Mouse (Mus musculus) c-Kit-negative CD71-positive TER-119-positive erythroid progenitor cells, embryonic 14.5 days (primary cell): ENCODE results near the gene Ddc.
A peak's percentile ranks its signal among the peaks of the same experiment; 100 is the strongest.

Experiments
- DNase-seq: peaks from one replicate; pipeline ENCODE4 v3.0.0-alpha.2; 2013; ENCODE audit warnings: low read depth, low spot score

Ddc gene

DNA sequence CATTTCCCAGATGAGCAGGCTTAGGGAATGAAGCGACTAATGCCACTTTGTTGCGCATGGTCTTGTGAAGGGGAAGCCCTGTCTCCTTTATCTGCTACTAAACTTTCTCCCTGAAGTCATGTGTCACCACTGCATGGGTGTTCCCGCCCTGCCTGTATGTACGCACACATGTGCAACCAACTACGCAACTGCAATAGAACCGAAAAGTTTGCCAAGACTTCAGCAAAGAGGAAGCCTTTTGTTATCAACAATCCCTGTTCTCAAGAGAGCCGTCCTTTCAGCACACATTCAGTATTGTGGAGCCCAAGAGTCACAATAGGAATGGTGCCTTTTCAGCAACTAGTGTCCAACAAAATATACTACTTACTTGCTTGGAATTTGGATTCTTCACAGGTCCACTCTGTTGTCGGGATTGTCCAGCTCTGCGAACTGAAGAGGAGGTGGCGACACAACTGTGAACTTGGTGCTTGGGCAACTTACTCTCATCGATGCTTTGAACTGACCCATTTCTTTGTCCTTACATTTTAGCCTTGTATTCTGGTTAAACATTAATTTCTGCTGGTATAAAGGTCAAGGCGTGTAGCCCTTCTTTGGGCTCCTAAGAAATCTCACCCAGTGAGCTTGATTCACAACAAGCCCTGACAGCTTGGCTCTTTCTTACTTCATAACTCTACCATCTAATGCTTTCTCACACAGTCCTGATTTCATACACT is at the start of gene Ddc:
TSS of gene Ddc (minus strand) at position 500 of the 713 bp plus-strand sequence.
- DNase-seq: no peak

DNA sequence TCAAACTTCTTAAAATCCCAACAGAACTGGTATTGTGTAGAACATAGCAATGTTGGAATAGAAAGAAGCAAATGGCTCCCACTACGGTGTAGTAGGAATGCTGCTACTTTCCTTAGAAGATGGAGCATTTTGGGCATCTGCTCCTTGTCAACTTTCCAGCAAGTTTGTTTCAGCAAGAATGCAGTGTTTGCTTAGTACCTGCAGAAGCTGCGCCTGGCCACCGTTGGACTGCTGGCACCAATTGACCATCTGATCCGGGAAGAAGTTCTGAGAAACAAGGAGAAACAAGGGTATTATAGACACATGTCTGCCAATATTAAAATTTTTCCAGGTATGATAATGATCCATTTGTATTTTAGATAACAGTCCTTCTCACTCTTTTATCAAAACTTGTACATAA is 47.8 kb upstream of the Ddc start:
- no peak for DNase-seq

DNA sequence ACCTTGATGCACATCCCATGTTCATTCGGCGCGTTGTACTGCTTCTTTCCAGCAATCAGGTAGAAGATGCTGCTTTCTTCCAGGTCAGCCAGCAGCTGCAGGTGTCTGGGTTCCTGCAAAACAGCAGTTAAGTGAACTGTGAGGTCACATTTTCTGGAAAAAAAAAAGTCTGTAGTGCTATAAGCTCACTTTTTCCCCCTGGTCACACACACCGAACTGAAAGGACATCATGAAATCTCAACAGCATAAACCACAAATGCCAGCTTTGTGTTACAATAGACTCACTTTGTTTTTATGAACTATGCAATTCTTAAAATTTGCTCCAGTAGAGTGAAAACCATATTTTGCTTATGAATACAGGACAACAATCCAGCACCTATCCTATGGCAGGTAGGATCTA is 46.9 kb upstream of the Ddc start:
- DNase-seq: no peak

DNA sequence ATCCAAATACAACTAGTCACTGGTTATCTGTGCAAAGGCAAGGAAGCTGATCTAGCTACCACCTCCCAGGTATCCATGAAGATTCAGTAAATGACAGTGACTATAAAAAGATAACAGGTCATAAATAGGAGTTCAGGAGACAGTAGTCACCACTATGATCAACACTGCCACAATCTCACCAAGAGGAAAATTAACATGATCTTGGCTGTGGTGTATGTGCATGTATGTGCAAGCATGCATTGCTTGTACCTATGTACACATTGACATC is 46.1 kb upstream of the Ddc start:
- DNase-seq: no peak

DNA sequence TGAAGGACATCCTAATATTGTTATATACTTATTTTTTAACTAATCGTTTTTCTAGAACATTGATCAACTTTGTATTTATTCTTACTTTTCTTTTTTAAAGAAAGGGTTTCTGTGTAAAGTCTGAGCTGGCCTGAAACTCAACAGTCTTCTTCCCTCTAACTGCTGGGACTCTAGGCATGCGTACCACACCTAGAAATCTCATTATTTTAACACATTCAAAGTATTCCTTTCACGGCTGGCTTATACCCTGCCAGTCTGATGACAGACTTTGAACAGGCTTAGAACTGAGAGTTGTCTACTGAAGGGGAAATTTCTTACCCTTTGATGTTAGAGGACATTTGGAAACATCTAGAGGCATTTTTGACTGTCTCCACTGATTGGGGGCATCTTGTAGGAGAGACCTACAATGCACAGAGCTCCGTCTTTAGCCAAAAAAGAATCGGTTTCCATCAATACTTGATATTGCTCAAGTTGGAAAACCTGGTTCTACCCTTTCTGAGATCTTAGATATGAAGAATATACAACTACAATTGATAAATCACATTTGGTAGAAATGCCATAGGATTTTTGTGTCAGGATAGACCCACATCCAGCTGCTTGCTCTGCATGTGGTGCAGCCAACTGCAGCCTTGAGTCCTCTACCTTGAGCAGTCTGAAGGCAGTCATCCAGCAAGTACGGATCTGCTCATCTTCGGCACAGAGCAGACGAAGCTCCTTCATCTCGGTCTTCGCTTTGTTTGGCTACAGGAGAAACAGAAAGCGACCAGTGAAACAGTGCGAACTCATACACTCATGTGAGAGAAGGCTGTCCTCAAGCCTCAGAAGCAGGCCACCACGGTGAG is 45.5 kb upstream of the Ddc start:
- DNase-seq: no peak

DNA sequence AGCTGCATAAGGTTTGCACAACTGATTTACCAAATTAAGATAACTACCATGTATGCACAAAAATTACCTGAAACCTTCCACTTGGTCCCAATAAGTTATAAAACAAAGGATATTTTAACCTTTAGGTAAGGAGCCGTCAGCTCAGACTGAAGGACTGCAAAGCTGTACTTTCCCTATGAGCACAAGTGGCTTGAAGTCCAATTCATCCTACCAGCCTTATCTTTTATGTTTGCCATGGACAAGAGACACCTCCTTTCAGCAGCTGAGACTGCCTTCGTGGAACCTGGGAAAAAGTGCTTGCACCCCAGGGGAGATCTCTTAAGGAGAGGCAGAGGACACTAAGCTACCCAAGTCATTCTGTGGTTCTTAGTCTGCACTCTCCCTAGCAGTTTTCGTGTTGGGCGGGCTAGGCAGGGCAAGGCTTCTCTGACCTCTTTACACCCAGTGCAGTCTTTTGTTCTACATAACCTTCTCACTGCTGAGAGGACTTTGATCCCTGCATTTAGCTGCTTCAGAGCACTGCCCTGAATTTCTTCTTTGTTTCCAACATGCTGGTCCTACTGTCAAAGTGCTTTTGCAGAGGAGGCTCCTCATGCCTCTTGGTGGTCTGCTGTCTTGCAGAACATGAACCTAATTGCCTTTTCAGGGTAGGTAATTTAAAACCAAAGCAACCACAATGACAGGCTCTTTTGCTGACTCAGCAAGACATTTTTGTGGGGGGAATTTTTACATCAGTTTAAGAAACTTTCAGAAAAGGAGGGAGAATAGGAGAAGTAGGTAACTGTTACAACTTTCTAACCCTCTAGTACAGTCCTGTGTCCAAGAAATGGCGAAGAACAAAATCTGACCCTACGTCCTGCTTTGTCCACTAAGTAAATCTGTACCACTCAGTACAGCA is 44.6 kb upstream of the Ddc start:
- DNase-seq: no peak

DNA sequence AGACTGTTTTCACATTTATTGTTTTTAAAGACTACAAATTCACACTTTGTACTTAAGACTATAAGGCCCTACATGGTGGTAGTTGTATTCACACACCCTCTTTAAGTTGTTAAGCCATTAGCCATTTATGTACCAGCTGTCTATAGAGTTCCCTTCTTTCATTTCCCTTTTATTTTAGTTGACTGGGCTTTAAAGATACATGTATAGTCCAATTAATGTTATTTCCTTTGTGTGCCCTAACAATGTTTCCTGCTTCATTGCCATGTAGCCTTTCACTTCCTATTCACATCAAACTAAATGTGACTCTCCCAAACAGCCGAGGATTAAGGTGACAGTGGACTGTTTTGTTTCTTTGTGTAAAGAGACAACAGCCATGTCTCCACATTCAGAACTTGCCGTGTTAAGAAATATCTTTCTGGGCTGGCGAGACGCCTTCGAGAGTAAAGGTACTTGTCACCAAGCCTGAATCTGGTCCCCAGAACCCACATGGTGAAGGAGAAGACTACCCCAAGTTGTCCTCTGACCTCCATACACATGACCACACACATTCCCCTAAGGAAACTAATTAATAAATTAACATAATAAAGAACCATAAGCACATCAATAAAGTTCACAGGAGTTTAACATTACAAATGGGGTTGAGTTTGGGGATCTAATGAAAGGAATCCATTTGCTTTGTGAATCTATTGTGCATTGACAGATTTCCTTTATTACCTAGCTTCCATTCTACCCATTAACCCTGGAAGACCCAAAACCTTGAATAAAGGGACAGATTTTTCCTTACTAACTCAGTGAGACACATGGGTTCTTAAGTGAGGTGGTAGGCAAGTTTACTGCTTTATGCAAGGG is 43.1 kb upstream of the Ddc start:
- DNase-seq: no peak

DNA sequence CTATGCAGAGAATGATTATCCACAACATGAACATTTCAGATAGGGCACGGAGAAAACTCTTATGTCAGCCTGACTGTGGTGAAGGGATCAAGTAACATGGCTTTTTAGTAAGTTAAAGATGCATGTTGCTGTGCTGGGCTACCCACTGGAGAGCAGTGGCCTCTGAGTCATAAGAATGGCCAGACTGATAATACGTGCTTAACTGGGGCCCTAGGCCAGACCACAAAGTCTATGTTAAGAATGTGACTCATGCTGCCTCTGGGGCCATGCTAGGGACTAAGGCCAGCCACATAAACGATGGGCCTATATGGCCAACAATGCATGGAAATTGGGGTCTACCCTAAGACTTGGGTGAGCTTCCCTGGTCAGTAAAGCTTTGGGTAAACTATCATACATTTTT is 41.7 kb upstream of the Ddc start:
- no peak for DNase-seq

DNA sequence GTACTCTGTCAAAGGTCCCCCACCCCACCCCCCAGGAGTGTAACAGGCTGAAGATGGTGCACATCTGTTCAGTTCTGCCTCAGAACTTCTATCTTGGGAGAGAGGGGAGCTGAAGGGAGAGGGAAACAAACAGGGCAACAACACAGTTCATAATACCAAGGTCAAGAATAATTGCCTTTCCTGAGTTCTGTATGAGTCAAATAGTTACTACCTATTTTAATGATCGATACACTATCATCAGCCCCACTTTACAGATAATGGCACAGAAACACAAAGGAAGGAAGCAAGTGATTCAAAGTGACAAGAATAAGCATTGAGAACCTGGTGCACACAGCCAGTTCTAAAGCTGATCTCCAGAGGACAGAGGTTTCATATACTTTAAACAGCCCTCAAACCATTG is 40.6 kb upstream of the Ddc start:
- no peak for DNase-seq

DNA sequence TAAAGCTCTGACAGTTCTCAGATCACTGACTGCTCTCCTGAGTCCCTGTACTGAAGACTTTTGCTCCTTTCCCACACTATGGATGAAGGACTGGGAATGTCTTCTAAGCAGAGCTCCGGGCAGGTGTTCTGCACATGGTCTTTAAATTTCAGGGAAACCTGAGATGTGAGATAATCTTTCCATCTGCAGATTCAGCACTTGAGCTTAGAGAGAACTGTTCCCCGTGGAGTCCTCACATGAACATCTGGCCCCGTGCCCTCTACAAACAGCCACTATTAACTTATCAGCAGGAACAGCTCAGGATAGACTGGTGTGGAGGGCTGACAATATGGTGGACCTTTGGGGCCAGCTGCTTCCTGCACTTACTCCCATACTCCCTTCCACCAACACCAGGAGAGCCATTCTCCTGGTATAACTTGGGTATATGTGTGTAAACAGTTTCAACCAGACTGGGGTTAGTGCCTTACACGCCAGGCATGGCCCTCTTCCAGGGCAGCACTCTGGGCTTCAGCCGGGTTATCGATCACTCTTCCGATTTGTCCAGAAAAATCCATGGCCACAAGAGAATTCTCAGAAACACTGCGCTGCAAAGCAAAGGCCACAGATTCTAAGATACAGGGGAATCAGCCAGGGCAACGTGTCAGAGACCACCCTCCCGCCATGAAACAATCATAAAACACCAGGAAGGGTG is 39.5 kb upstream of the Ddc start:
- no peak for DNase-seq

DNA sequence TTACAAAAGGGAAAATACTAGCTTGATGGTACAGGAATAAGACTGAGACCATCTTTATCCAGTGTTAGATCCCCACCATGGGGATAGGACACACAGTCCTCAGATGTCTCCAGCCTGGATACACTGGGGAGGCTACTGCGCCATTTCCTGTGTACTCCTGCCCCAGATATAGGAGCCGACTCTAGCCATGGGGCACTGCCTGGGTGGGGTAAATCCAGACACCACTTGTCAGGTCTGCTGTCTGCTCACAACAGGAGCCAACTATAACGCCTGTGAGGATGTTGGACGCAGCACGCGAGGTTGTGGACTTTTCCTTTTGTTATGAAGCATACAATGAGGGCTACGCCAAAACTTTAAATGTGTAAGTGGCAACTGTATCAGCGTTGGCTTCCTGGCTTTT is 36.9 kb upstream of the Ddc start:
- no peak for DNase-seq

DNA sequence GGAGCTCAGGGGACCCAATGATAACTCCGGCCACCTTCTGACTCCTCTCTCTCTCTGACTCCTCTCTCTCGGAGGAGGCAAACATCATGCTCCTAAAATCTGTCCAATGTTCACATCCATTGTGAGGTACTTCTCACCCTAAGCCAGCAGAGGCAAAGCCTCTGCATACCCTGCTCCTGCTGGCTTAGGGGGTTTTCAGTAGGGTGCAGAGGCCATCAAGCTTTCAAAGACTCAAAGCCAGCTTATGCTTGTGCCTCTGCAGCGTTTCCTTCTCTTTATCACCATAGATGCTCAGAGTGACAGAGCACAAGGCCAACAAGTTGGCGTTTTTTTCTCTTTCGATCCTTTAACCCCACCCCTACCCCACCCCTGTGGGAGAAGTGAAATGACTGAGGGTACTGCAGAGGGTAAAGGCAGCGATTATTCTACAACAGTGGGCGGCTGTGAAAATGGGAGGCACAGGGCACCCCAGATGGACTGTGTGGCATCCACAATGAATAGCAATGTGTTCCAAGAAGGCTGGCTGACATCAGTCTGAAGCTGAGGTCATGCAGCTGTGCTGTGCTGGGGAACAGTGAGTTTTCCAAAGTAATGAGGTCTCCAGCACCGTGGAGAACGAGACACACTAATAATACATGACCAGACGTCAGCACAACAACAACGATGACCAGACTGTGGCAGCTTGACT is 34.3 kb upstream of the Ddc start:
- DNase-seq: no peak

DNA sequence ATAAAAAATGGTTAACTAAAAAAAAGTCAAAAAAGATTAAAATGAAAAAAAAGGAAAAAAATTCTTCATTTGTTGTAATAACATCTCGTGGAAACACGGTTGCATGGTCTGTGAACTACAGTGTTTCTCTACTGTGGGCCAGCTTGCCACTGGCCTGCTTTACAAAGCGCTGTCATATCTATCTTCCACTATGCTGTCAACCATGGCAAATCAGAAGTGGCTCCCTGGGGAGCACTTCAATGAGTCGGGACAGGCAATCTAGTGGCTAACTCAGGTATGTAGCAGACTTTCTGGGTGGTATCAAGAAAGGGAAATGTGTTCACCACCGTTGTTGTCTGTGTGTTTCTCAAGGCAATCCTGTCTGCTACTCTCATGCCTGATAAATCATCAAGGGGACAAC is 33.7 kb upstream of the Ddc start:
- no peak for DNase-seq

DNA sequence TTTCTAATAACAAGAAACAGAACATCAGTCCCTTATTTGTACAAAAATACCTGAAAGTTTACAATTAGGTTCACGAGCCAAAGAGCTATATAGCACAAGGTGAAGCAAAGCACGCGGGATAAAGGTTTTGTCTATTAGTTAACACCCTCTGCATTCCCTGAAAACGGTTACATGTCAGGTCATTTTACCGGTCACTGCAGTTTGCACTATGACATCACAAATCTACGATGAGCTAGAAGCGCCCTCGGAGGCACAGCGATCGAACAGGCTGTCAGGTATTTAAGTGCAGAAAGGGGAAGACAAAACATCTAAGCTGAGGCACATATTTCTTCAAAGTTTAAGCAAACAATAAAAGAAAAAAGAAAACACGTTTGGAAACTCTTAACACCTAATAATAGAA is 32.6 kb upstream of the Ddc start:
- DNase-seq: no peak

DNA sequence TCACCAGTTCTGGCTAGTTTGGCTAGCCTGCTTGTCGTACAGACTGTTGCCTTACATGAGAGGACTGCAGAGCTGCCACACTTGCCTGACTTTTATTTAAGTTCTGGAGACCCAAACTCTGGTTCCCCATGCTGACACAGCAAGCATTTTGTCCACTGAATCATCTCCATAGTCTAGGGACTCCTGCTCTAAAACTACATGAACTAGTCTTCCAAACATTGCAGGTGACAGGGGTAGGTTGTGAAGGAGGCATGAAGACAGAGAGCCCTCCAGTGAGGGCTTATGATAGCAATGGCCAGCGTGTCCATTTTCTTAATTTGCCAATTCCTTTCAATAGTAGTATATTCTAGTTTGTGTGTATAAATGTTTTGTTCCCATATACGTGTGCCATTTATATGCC is 31.1 kb upstream of the Ddc start:
- no peak for DNase-seq

DNA sequence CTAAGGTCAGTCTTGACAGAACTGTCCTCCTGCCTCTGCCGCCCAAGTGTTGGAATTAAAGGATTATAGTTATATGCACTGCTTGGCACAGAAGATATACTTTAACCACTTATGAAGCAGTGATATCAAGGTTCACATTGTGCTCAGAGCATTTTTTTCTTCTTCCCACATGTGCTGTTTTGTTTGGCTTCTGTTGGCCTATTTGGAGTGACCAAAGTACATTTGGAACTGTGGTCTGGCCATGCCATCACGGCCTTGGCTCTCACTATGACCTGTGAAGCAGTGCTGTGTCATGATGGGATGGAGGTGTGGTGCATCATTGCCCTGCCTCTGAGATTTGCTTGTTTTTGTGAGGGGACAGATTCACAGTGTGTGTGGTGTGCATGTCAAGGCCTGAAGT is 30.6 kb upstream of the Ddc start:
- no peak for DNase-seq

DNA sequence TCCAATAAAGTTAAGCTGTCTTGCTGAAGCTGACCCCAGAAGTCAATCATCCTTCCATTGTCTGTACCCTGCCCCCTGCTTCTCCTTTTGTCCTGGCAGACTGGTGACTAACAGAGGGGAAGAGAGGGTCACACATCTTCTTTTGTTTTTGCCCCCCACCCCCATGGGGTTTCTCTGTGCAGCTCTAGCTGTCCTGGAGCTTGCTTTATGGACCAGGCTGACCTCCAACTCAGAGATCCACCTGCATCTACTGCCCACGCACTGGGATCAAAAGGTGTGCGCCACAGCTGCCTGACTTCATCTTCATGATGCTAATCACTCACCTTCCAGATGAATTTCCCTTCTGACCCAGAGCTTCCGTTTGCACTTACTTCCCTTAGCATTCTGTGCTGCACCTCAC is 26.0 kb upstream of the Ddc start:
- DNase-seq: no peak

DNA sequence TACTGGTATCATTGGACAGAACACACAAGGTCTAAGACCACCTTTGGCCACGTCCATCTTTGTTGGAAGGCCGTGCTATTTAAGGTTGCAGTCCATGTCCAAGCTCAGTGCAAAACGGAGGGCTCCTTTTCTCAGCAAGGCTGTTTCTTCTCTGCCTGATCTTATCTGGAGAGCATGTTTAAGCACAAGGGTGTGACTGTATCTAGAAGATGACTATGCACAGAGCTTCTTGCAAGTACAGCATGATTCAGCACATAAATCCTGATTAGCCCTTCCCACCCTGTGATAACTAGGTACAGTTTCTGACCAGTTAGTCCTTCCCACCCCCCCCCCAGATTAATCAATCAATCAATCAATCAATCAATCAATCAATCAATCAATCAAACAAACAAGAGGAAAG is 25.4 kb upstream of the Ddc start:
- DNase-seq: peak; percentile 30

DNA sequence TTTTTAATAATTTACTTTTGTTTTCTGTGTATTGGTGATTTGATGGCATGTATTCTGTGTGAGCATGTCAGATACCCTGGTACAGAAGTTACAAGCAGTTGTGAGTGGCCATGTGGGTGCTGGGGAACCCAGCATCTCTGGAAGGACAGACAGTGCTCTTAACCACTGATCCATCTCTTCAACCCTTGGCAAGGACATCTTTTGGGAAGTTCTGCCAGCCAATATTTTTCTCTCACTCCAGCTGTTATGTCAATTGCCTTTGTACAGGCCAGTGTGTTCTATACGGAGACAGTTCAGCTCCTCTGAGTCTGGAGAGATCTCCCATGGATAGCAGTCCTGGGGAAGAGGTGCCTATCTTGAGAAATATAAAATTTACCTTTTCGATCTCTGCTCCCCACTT is 24.2 kb upstream of the Ddc start:
- DNase-seq: no peak

DNA sequence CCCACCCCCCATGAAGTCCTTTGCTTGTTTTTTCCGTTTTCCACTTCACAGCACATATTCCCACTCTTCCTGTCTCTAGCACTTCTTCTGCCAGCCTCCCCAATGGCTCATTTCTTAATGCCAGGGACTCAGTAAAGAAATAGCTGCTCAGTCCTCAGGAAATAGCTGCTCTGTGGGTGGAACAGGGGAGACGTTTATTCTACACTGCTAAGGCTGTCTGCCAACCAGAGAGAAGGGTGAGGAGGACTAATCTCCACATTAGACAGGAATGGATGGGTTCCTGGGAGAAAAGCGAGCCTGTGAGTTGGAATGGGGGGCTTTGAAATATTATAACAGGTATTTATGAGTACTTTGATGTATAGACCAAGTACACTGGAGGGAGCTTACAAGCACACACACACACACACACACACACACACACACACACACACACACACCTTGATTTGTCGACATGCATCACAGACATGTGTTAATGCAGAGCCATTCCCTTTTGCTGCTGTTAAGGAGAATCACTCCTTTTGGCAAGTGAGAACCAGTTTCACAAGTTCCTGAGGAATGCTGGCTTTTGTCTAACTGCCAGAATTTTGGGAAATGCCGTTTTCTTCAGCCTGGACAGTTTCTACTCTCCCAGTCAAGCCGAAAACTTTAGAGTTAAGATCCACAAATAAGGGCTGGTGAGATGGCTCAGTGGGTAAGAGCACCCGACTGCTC is 9.9 kb upstream of the Ddc start:
- no peak for DNase-seq
